Mouse (Mus musculus) limb, embryonic 10.5 days (tissue): ENCODE measurements around the gene Fdps. TPM values are rescaled to one million over a fixed set of nuclear protein-coding genes. Genes with fewer than 3 reads are reported as not detected.

Source experiments
- DNase-seq: peaks from one replicate; pipeline ENCODE4 v3.0.0-alpha.2; 2017; ENCODE audit warnings: low spot score
- H3K27ac ChIP-seq: fragments of 300-500 bp; sonication (generic); 2 replicates; pipeline ENCODE4 v1.5.1; 2016; ENCODE audit warnings: mild to moderate bottlenecking
- H3K27me3 ChIP-seq: fragments of 300-500 bp; sonication (generic); 2 replicates; pipeline ENCODE4 v1.6.1; 2016; ENCODE audit warnings: low read depth, mild to moderate bottlenecking; ENCODE audit not compliant: poor library complexity, severe bottlenecking
- H3K36me3 ChIP-seq: fragments of 300-500 bp; sonication (generic); 2 replicates; pipeline ENCODE4 v1.6.1; 2016; ENCODE audit warnings: mild to moderate bottlenecking, moderate library complexity
- H3K4me1 ChIP-seq: fragments of 300-500 bp; sonication (generic); 2 replicates; pipeline ENCODE4 v1.6.1; 2016
- H3K4me3 ChIP-seq: fragments of 300-500 bp; sonication (generic); 2 replicates; pipeline ENCODE4 v1.5.1; 2016; ENCODE audit warnings: mild to moderate bottlenecking, moderate library complexity
- H3K9me3 ChIP-seq: fragments of 300-500 bp; sonication (generic); replicated peaks from 2 replicates; pipeline ENCODE4 v1.6.1; 2016; ENCODE audit warnings: mild to moderate bottlenecking
- WGBS: fragments of 180-500 bp; shearing (Covaris S2); methylation state at CpG from one replicate; pipeline ENCODE4 v1.1.7; 2016; 5-methylcytosine and 5-hydroxymethylcytosine counted together
- polyA plus RNA-seq: library from polyadenylated mRNA; unstranded; fragments of >200 nt; fragmentation: Nextera tagmentation; extraction: Ambion mirVana; gene quantifications from 2 replicates; pipeline ENCODE4 v1.2.1, GENCODE M21; 2016

Gene Fdps
- polyA plus RNA-seq, 1 experiment from 2014 or later = 361 TPM

DNA sequence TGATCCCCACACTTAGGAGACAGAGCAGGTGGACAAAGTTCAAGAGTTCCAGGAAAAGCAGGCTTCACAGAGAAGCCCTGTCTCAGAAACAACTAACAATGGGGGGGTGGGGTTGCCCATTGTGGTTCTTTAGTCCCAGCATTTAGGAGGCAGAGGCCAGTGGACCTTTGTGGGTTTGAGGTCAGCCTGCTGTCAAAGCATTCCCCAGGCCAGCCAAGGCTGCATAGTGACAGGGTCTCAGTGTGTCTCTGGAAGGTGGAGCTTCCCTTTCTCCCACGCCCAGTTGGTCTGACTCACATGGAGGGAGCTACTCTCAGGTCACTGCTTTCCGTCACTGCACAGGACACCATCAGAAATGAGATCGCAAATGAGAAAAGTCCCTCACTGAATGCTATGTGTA is 40.1 kb downstream of the Fdps start:
- no peak for DNase-seq
- H3K9me3 ChIP-seq = no peaks in the 10 kb centered on the region
- no peak overlapping the region for H3K4me3 ChIP-seq
- peaks cover 99% of the 10 kb centered on the region for H3K36me3 ChIP-seq
- no peaks in the 10 kb centered on the region for H3K4me1 ChIP-seq
- 88% methylated on average over 3 of the region's 3 CpGs for WGBS
- no peak overlapping the region for H3K27ac ChIP-seq
- no peaks in the 10 kb centered on the region for H3K27me3 ChIP-seq

DNA sequence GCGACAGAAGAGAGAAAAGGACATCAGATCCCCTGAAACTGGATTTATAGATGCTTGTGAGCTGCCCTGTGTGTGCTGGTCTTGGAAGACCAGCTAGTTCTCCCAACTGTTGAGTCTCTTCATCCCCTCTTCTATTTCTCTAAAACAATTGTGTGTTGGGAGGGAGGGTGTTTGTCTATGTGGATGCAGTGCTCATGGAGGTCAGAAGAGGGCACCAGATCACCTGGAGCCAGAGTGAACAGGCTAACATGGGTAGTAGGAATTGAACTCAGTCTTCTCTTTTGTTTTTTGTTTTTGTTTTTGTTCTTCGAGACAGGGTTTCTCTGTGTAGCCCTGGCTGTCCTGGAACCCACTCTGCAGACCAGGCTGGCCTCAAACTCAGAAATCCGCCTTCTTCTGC is 43.0 kb downstream of the Fdps start:
- H3K4me3 ChIP-seq = no peak overlapping the region
- H3K9me3 ChIP-seq = no peaks in the 10 kb centered on the region
- 83% methylated on average over 3 of the region's 3 CpGs for WGBS
- H3K27me3 ChIP-seq = no peaks in the 10 kb centered on the region
- H3K27ac ChIP-seq = no peak overlapping the region
- no peaks in the 10 kb centered on the region for H3K4me1 ChIP-seq
- peaks cover 100% of the 10 kb centered on the region for H3K36me3 ChIP-seq
- DNase-seq = no peak

DNA sequence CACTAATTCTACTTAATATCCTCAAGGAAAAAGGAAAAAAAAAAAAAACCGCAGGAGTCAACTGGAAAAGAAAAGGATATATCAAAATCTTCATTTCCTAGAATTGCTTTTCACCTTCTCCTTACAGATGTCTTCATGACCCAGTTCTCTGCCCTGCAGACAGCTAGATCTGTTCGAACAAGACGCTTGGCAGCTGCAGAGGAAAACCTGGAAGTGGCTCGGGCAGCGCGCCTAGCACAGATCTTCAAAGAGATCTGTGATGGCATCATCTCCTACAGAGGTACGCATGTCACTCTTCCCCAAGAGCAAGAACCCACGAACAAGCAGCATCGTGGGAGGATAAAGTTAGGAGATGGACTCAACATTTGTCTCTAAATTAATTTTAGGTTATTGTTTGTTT is 43.4 kb downstream of the Fdps start:
- WGBS = 95% methylated on average over 9 of the region's 9 CpGs
- Histone ChIP-seq H3K27ac (no peak overlapping the region), H3K9me3 (no peaks in the 10 kb centered on the region), H3K27me3 (no peaks in the 10 kb centered on the region), H3K4me3 (no peak overlapping the region), H3K36me3 (peaks cover 100% of the 10 kb centered on the region), H3K4me1 (no peaks in the 10 kb centered on the region)
- DNase-seq = no peak

Other genes starting within 250 kb of the Fdps start
- 57.4 and 67.0 TPM in 2 replicates for gene Msto1, start 188.0 kb downstream of the Fdps start, polyA plus RNA-seq
- 13.4 and 17.3 TPM in 2 replicates for gene Ash1l, start 151.3 kb downstream of the Fdps start, polyA plus RNA-seq
- 160 and 173 TPM in 2 replicates for gene Dap3, start 150.8 kb downstream of the Fdps start, polyA plus RNA-seq
- 9.4 and 13.3 TPM in 2 replicates for gene Rusc1, start 8.6 kb downstream of the Fdps start, polyA plus RNA-seq
- gene Gm43738, start 860 bp downstream of the Fdps start, polyA plus RNA-seq = 0.09 TPM in 1 of 2 replicates, not detected in the other
- 3.6 and 4.4 TPM in 2 replicates for gene Pklr, start 34.2 kb upstream of the Fdps start, polyA plus RNA-seq
- gene Hcn3, start 58.2 kb upstream of the Fdps start, polyA plus RNA-seq = 1.3 and 1.6 TPM in 2 replicates
- gene Clk2, start 62.8 kb upstream of the Fdps start, polyA plus RNA-seq = 40.1 and 44.8 TPM in 2 replicates
- 115 and 119 TPM in 2 replicates for gene Scamp3, start 75.5 kb upstream of the Fdps start, polyA plus RNA-seq
- 32.2 and 35.0 TPM in 2 replicates for gene Fam189b, start 81.2 kb upstream of the Fdps start, polyA plus RNA-seq
- 34.8 and 34.9 TPM in 2 replicates for gene Gba, start 101.0 kb upstream of the Fdps start, polyA plus RNA-seq
- gene Thbs3, start 113.2 kb upstream of the Fdps start, polyA plus RNA-seq = 12.2 and 26.8 TPM in 2 replicates
- 250 and 265 TPM in 2 replicates for gene Mtx1, start 125.1 kb upstream of the Fdps start, polyA plus RNA-seq
- 0.24 and 0.74 TPM in 2 replicates for gene Muc1, start 127.1 kb upstream of the Fdps start, polyA plus RNA-seq
- 272 and 282 TPM in 2 replicates for gene Krtcap2, start 144.0 kb upstream of the Fdps start, polyA plus RNA-seq
- 3.4 and 6.1 TPM in 2 replicates for gene Trim46, start 144.3 kb upstream of the Fdps start, polyA plus RNA-seq
- gene Dpm3, start 157.4 kb upstream of the Fdps start, polyA plus RNA-seq = 82.5 and 84.0 TPM in 2 replicates
- 33.2 and 41.3 TPM in 2 replicates for gene Slc50a1, start 168.6 kb upstream of the Fdps start, polyA plus RNA-seq
- 29.8 and 36.8 TPM in 2 replicates for gene Efna1, start 179.2 kb upstream of the Fdps start, polyA plus RNA-seq
- 13.2 and 18.4 TPM in 2 replicates for gene Efna3, start 221.0 kb upstream of the Fdps start, polyA plus RNA-seq
- 47.4 and 53.4 TPM in 2 replicates for gene Efna4, start 236.1 kb upstream of the Fdps start, polyA plus RNA-seq
- gene Adam15, start 248.0 kb upstream of the Fdps start, polyA plus RNA-seq = 29.4 TPM in 2 replicates